Comparison of ENCODE assay signal across 8 mouse cellular contexts in genomic region chr7:25178787-25179605, GRCm38 (mm10). TPM values are rescaled to one million over a fixed set of nuclear protein-coding genes. Genes with fewer than 3 reads are reported as not detected.
DNase-seq lines count a peak whose midpoint lies in the region; ATAC-seq and TF ChIP-seq lines count a peak whose summit lies in the region.

No protein-coding gene starts in this region.

- no peak for TF ChIP-seq CTCF in heart, adult 2 months (IDR thresholded peaks at IDR 0.05)
- TF ChIP-seq CTCF in cortical plate, adult 2 months (IDR thresholded peaks at IDR 0.05; ENCODE audit: extremely low read depth, insufficient read depth, low read length): no peak
- no peak for TF ChIP-seq CTCF in hindbrain, postnatal 0 days (IDR thresholded peaks at IDR 0.05; ENCODE audit: low read depth)

- 0 out of 2 replicates have a peak overlapping the region, but pooled peaks have one; percentile 32 for H3K9ac ChIP-seq in heart, adult 2 months (ENCODE audit: low read depth, low read length)
- H3K9ac ChIP-seq in hindbrain, postnatal 0 days (replicated peaks; ENCODE audit: low read length): peak overlapping the region; percentile 82
- H3K9ac ChIP-seq in midbrain, embryonic 11.5 days (ENCODE audit: low read length): peak overlapping the region; percentile 85
- H3K9ac ChIP-seq in stomach, embryonic 16.5 days (ENCODE audit: low read length): peak overlapping the region; percentile 60

- H3K9me3 ChIP-seq in hindbrain, postnatal 0 days (ENCODE audit: low read length): no peaks in the 10 kb centered on the region
- H3K9me3 ChIP-seq in midbrain, embryonic 11.5 days (ENCODE audit: control insufficient read depth, low read length): no peaks in the 10 kb centered on the region
- no peaks in the 10 kb centered on the region for H3K9me3 ChIP-seq in stomach, embryonic 16.5 days (replicated peaks; ENCODE audit: control insufficient read depth, low read length)

- ATAC-seq in hindbrain, postnatal 0 days: peak; percentile 68; the same call in 1 of the 2 replicates
- peak; percentile 84 for ATAC-seq in midbrain, embryonic 11.5 days (ENCODE audit: low FRiP score)
- peak; percentile 53; the same call in 1 of the 2 replicates for ATAC-seq in stomach, embryonic 16.5 days (ENCODE audit: insufficient read depth, low FRiP score)

- no peaks in the 10 kb centered on the region for H3K79me2 ChIP-seq in heart, adult 2 months (replicated peaks; ENCODE audit: control insufficient read depth, insufficient read depth, low read length)

- intact Hi-C loops in heart, adult 2 months (cut with DNase I): no loop called here
- intact Hi-C loops in gastrocnemius, postnatal 14 days (cut with DNase I; ENCODE audit: low total_unique reads): no loop called here

- no peaks in the 10 kb centered on the region; the same call in 1 of the 2 replicates for H3K4me1 ChIP-seq in heart, adult 2 months (ENCODE audit: control insufficient read depth, insufficient read depth, low read length)
- no peaks in the 10 kb centered on the region; the same call in 1 of the 2 replicates for H3K4me1 ChIP-seq in cortical plate, adult 2 months (ENCODE audit: control insufficient read depth, insufficient read depth, low read length)
- peaks cover 24% of the 10 kb centered on the region for H3K4me1 ChIP-seq in hindbrain, postnatal 0 days (ENCODE audit: insufficient read depth, low read length)
- peaks cover 41% of the 10 kb centered on the region for H3K4me1 ChIP-seq in midbrain, embryonic 11.5 days (ENCODE audit: control insufficient read depth, insufficient read depth, low read length)
- peaks cover 16% of the 10 kb centered on the region for H3K4me1 ChIP-seq in stomach, embryonic 16.5 days (ENCODE audit: control insufficient read depth, insufficient read depth, low read length)

- H3K4me3 ChIP-seq in heart, adult 2 months: peak overlapping the region; percentile 50
- H3K4me3 ChIP-seq in cortical plate, adult 2 months (ENCODE audit: insufficient read depth, low read length): peak overlapping the region; percentile 66
- peak overlapping the region; percentile 74 for H3K4me3 ChIP-seq in hindbrain, postnatal 0 days (ENCODE audit: low read length)
- peak overlapping the region; percentile 53 for H3K4me3 ChIP-seq in midbrain, embryonic 11.5 days (ENCODE audit: low read depth, low read length)
- H3K4me3 ChIP-seq in stomach, embryonic 16.5 days (replicated peaks; ENCODE audit: low read length): peak overlapping the region; percentile 51

- WGBS in heart, adult 2 months: 1% methylated on average over 56 of the region's 56 CpGs
- WGBS in hindbrain, postnatal 0 days: under 1% methylated on average over 56 of the region's 56 CpGs
- under 1% methylated on average over 56 of the region's 56 CpGs for WGBS in midbrain, embryonic 11.5 days
- under 1% methylated on average over 56 of the region's 56 CpGs for WGBS in stomach, embryonic 16.5 days

- no peaks in the 10 kb centered on the region for H3K36me3 ChIP-seq in heart, adult 2 months (ENCODE audit: control insufficient read depth, insufficient read depth, low read length)
- H3K36me3 ChIP-seq in hindbrain, postnatal 0 days (ENCODE audit: insufficient read depth, low read length): no peaks in the 10 kb centered on the region
- H3K36me3 ChIP-seq in midbrain, embryonic 11.5 days (ENCODE audit: control insufficient read depth, insufficient read depth, low read length): no peaks in the 10 kb centered on the region
- H3K36me3 ChIP-seq in stomach, embryonic 16.5 days (ENCODE audit: control insufficient read depth, insufficient read depth, low read length): no peaks in the 10 kb centered on the region

- H3K27me3 ChIP-seq in heart, adult 2 months (ENCODE audit: control insufficient read depth, insufficient read depth, low read length): peaks cover 25% of the 10 kb centered on the region
- no peaks in the 10 kb centered on the region for H3K27me3 ChIP-seq in hindbrain, postnatal 0 days (ENCODE audit: insufficient read depth, low read length)
- peaks cover 40% of the 10 kb centered on the region for H3K27me3 ChIP-seq in midbrain, embryonic 11.5 days (ENCODE audit: control insufficient read depth, insufficient read depth, low read length)
- peaks cover 85% of the 10 kb centered on the region for H3K27me3 ChIP-seq in stomach, embryonic 16.5 days (ENCODE audit: control insufficient read depth, insufficient read depth, low read length)

- no peak overlapping the region for H3K27ac ChIP-seq in heart, adult 2 months
- H3K27ac ChIP-seq in cortical plate, adult 2 months (ENCODE audit: insufficient read depth, low read length): peak overlapping the region; percentile 98
- peak overlapping the region; percentile 93 for H3K27ac ChIP-seq in hindbrain, postnatal 0 days
- peak overlapping the region; percentile 91 for H3K27ac ChIP-seq in midbrain, embryonic 11.5 days (ENCODE audit: low read depth, low read length)
- no peak overlapping the region for H3K27ac ChIP-seq in stomach, embryonic 16.5 days (ENCODE audit: low read length)

- no peak for DNase-seq in heart, adult 2 months
- no peak for DNase-seq in heart, adult 11 months
- peak; percentile 52 for DNase-seq in CD4-positive helper T cell, adult 2 months (ENCODE audit: low read depth, low spot score)
- peak; percentile 47 for DNase-seq in hindbrain, postnatal 0 days (ENCODE audit: low spot score)
- peak; percentile 97 for DNase-seq in midbrain, embryonic 11.5 days (ENCODE audit: low spot score, missing footprints)
- DNase-seq in gastrocnemius, postnatal 14 days: no peak

- peak overlapping the region; percentile 76 for H3K4me2 ChIP-seq in hindbrain, postnatal 0 days (ENCODE audit: low read depth, low read length)
- peak overlapping the region; percentile 80 for H3K4me2 ChIP-seq in midbrain, embryonic 11.5 days
- H3K4me2 ChIP-seq in stomach, embryonic 16.5 days (ENCODE audit: low read depth, low read length): peak overlapping the region; percentile 85

- no peak for TF ChIP-seq EP300 in heart, adult 2 months (IDR thresholded peaks at IDR 0.05; ENCODE audit: insufficient read depth, low read depth, low read length)

- no peak for TF ChIP-seq POLR2A in heart, adult 2 months (IDR thresholded peaks at IDR 0.05; ENCODE audit: insufficient read depth, low read depth, low read length)
- peak; percentile 19; the same call in 1 of the 2 replicates for TF ChIP-seq POLR2A in cortical plate, adult 2 months (IDR thresholded peaks at IDR 0.05; ENCODE audit: extremely low read depth, insufficient read depth, low read length)

RNA-seq across cellular contexts. Expression of gene Pou2f2, which starts 0.5 kb away (rescaled TPM):
- total RNA-seq in heart, adult 2 months (2021): under 1 TPM; 0.39 to 0.64 TPM
- polyA plus RNA-seq in heart, adult 2 months (2012; rRNA removed): 0.38 and 1.5 TPM in 2 replicates
- polyA plus RNA-seq in cortical plate, adult 2 months (2012; rRNA removed): 10.5 and 10.7 TPM in 2 replicates
- total RNA-seq in hindbrain, postnatal 0 days (2014; rRNA removed): 3.9 and 4.7 TPM in 2 replicates
- polyA plus RNA-seq in hindbrain, postnatal 0 days (2015; fragmentation: Nextera tagmentation; extraction: Ambion mirVana): 14.4 and 20.2 TPM in 2 replicates
- 26.6 and 31.3 TPM in 2 replicates for polyA plus RNA-seq in midbrain, embryonic 11.5 days (2014; fragmentation: Nextera tagmentation; extraction: Ambion mirVana)
- 1.4 TPM in 2 replicates for polyA plus RNA-seq in stomach, embryonic 16.5 days (2015; fragmentation: Nextera tagmentation; extraction: Ambion mirVana)
- under 1 TPM; 0.13 to 0.35 TPM for total RNA-seq in gastrocnemius, postnatal 14 days (2021)

RNA-seq across cellular contexts. Expression of gene Dedd2, which starts 41.4 kb away (rescaled TPM):
- total RNA-seq in heart, adult 2 months (2021): 10 to 100 TPM; 14.3 to 18.4 TPM
- 18.7 and 21.7 TPM in 2 replicates for polyA plus RNA-seq in heart, adult 2 months (2012; rRNA removed)
- polyA plus RNA-seq in cortical plate, adult 2 months (2012; rRNA removed): 22.7 and 25.7 TPM in 2 replicates
- 22.5 and 31.7 TPM in 2 replicates for total RNA-seq in hindbrain, postnatal 0 days (2014; rRNA removed)
- polyA plus RNA-seq in hindbrain, postnatal 0 days (2015; fragmentation: Nextera tagmentation; extraction: Ambion mirVana): 19.8 and 20.2 TPM in 2 replicates
- 6.9 and 7.7 TPM in 2 replicates for polyA plus RNA-seq in midbrain, embryonic 11.5 days (2014; fragmentation: Nextera tagmentation; extraction: Ambion mirVana)
- 9.1 and 9.7 TPM in 2 replicates for polyA plus RNA-seq in stomach, embryonic 16.5 days (2015; fragmentation: Nextera tagmentation; extraction: Ambion mirVana)
- 1 to 10 TPM; 5.7 to 8.7 TPM for total RNA-seq in gastrocnemius, postnatal 14 days (2021)

RNA-seq across cellular contexts. Expression of gene Zfp526, which starts 42.2 kb away (rescaled TPM):
- total RNA-seq in heart, adult 2 months (2021): 1 to 10 TPM; 7.4 to 9.6 TPM
- polyA plus RNA-seq in heart, adult 2 months (2012; rRNA removed): 6.9 and 8.1 TPM in 2 replicates
- polyA plus RNA-seq in cortical plate, adult 2 months (2012; rRNA removed): 7.4 and 8.0 TPM in 2 replicates
- 9.6 and 10.1 TPM in 2 replicates for total RNA-seq in hindbrain, postnatal 0 days (2014; rRNA removed)
- polyA plus RNA-seq in hindbrain, postnatal 0 days (2015; fragmentation: Nextera tagmentation; extraction: Ambion mirVana): 0.66 and 0.85 TPM in 2 replicates
- 2.7 and 3.2 TPM in 2 replicates for polyA plus RNA-seq in midbrain, embryonic 11.5 days (2014; fragmentation: Nextera tagmentation; extraction: Ambion mirVana)
- 2.5 and 2.9 TPM in 2 replicates for polyA plus RNA-seq in stomach, embryonic 16.5 days (2015; fragmentation: Nextera tagmentation; extraction: Ambion mirVana)
- 1 to 10 TPM; 5.4 to 5.9 TPM for total RNA-seq in gastrocnemius, postnatal 14 days (2021)

RNA-seq across cellular contexts. Expression of gene Gsk3a, which starts 58.7 kb away (rescaled TPM):
- 10 to 100 TPM; 61.7 to 69.4 TPM for total RNA-seq in heart, adult 2 months (2021)
- polyA plus RNA-seq in heart, adult 2 months (2012; rRNA removed): 105 and 123 TPM in 2 replicates
- 287 and 292 TPM in 2 replicates for polyA plus RNA-seq in cortical plate, adult 2 months (2012; rRNA removed)
- 151 and 160 TPM in 2 replicates for total RNA-seq in hindbrain, postnatal 0 days (2014; rRNA removed)
- 17.5 and 19.8 TPM in 2 replicates for polyA plus RNA-seq in hindbrain, postnatal 0 days (2015; fragmentation: Nextera tagmentation; extraction: Ambion mirVana)
- polyA plus RNA-seq in midbrain, embryonic 11.5 days (2014; fragmentation: Nextera tagmentation; extraction: Ambion mirVana): 12.8 and 14.6 TPM in 2 replicates
- polyA plus RNA-seq in stomach, embryonic 16.5 days (2015; fragmentation: Nextera tagmentation; extraction: Ambion mirVana): 5.7 and 6.3 TPM in 2 replicates
- total RNA-seq in gastrocnemius, postnatal 14 days (2021): 10 to 100 TPM; 46.5 to 51.4 TPM

Comparison
In these comparisons a context has a peak if more than half of its experiments do, and no peak if none do; other contexts are left out.
1. DNase-seq: peak in CD4-positive helper T cell, adult 2 months (single experiment), hindbrain, postnatal 0 days (single experiment) and midbrain, embryonic 11.5 days (single experiment); none in heart, adult 2 months (0 of 2), heart, adult 11 months (single experiment) and gastrocnemius, postnatal 14 days (single experiment).
2. H3K27ac ChIP-seq: peak in cortical plate, adult 2 months (single experiment), hindbrain, postnatal 0 days (single experiment) and midbrain, embryonic 11.5 days (single experiment); none in heart, adult 2 months (single experiment) and stomach, embryonic 16.5 days (single experiment).
3. H3K9ac ChIP-seq: peak in every context shown above with its lines; median percentile 85 in midbrain, embryonic 11.5 days; 82 in hindbrain, postnatal 0 days; 60 in stomach, embryonic 16.5 days; 32 in heart, adult 2 months.
4. Peak in every context shown above with its lines, with median percentiles within 50 percentile points of each other: H3K4me3 ChIP-seq, ATAC-seq and H3K4me2 ChIP-seq.